ENCODE assay signal across 32 mouse cellular contexts in genomic region chr1:87060913-87061312, GRCm38 (mm10). TPM values are rescaled to one million over a fixed set of nuclear protein-coding genes. Genes with fewer than 3 reads are reported as not detected.
DNase-seq lines count a peak whose midpoint lies in the region; ATAC-seq and TF ChIP-seq lines count a peak whose summit lies in the region.
"Had no signal": no experiment of that assay in that cellular context is flagged by ENCODE, and none has a peak within 500 bp of the region (broad histone marks: within the 10 kb centered on the region; RNA-seq: fewer than 3 reads in every experiment).

No protein-coding gene starts in this region.

- H3K36me3 ChIP-seq in CH12.LX (replicated peaks in 1 of 2; ENCODE audit: control insufficient read depth in 1 of 2, insufficient read depth in 1 of 2, low read length in 1 of 2) = no peaks in the 10 kb centered on the region
- no peaks in the 10 kb centered on the region for H3K36me3 ChIP-seq in midbrain, postnatal 0 days (ENCODE audit: insufficient read depth, low read length)
- H3K36me3 ChIP-seq: embryonic facial prominence, embryonic 10.5 days; kidney, embryonic 15.5 days; liver, embryonic 12.5 days; midbrain, embryonic 13.5 days had no signal

- no peak for DNase-seq in gastrocnemius, adult 2 months
- DNase-seq in gastrocnemius, postnatal 10 days = no peak
- no peak for DNase-seq in layer of hippocampus, adult 2 months (ENCODE audit: low spot score in 2 of 2)
- DNase-seq in layer of hippocampus, adult 11-12 months (ENCODE audit: low spot score) = no peak
- no peak for DNase-seq in CH12.LX (ENCODE audit: extremely low read depth)
- peak; percentile 25 for DNase-seq in R1 (ENCODE audit: low read depth, low spot score)
- DNase-seq in midbrain, postnatal 0 days (ENCODE audit: low spot score) = no peak
- DNase-seq: adrenal gland, adult 8-10 months; cerebellum, adult 11-12 months; cerebellum, postnatal 10 days; gastrocnemius, postnatal 36 days; right cerebral cortex, postnatal 14 days; spleen, adult 18-20 months had no signal

- TF ChIP-seq CTCF in gastrocnemius, adult 2 months (IDR thresholded peaks at IDR 0.05) = peak; percentile 20
- peak; percentile 53 for TF ChIP-seq CTCF in layer of hippocampus, adult 2 months (conservative IDR thresholded peaks at IDR 0.05)
- TF ChIP-seq CTCF in CH12.LX (conservative IDR thresholded peaks at IDR 0.05 in 1 of 2, IDR thresholded peaks at IDR 0.05 in 1 of 2; ENCODE audit: low read depth in 2 of 2, low read length in 2 of 2) = peak in 1 of 2 experiments; percentile 43; a peak in 2 of 4 replicates
- no peak for TF ChIP-seq CTCF in midbrain, postnatal 0 days (IDR thresholded peaks at IDR 0.05)

- H3K27ac ChIP-seq in gastrocnemius, adult 2 months = no peak overlapping the region
- no peak overlapping the region for H3K27ac ChIP-seq in layer of hippocampus, adult 2 months
- H3K27ac ChIP-seq in CH12.LX (ENCODE audit: insufficient read depth, low read depth) = no peak overlapping the region
- no peak overlapping the region for H3K27ac ChIP-seq in midbrain, postnatal 0 days (ENCODE audit: low read depth, low read length)
- H3K27ac ChIP-seq: embryonic facial prominence, embryonic 10.5 days; hindbrain, embryonic 14.5 days; kidney, embryonic 15.5 days; liver, embryonic 12.5 days; midbrain, embryonic 13.5 days had no signal

- no peak for ATAC-seq in midbrain, postnatal 0 days (ENCODE audit: low FRiP score)
- no peak for ATAC-seq in megakaryocyte-erythroid progenitor cell, adult 5-6 weeks (replicated peaks; ENCODE audit: low FRiP score, low TSS enrichment, poor library complexity, severe bottlenecking)
- ATAC-seq: CD4-positive, CD25-positive, alpha-beta regulatory T cell, adult 4 months; forebrain, embryonic 16.5 days; liver, embryonic 12.5 days; midbrain, embryonic 13.5 days had no signal

- H3K9ac ChIP-seq in CH12.LX (ENCODE audit: insufficient read depth, low read depth) = no peak overlapping the region
- H3K9ac ChIP-seq in midbrain, postnatal 0 days (replicated peaks; ENCODE audit: low read length, poor library complexity, severe bottlenecking) = no peak overlapping the region
- H3K9ac ChIP-seq: hindbrain, embryonic 14.5 days; kidney, embryonic 15.5 days; liver, embryonic 12.5 days; midbrain, embryonic 13.5 days had no signal

- no peak for TF ChIP-seq POLR2A in CH12.LX (IDR thresholded peaks at IDR 0.05; ENCODE audit: low read depth, low read length)

- H3K4me1 ChIP-seq in CH12.LX (ENCODE audit: control insufficient read depth in 1 of 2, insufficient read depth in 2 of 2) = peaks cover 0 to 9% of the 10 kb centered on the region in 2 experiments; a peak in 2 of 4 replicates
- no peaks in the 10 kb centered on the region for H3K4me1 ChIP-seq in midbrain, postnatal 0 days (ENCODE audit: insufficient read depth, low read length)
- H3K4me1 ChIP-seq: kidney, embryonic 15.5 days; liver, embryonic 12.5 days; midbrain, embryonic 13.5 days had no signal

- no peaks in the 10 kb centered on the region for H3K27me3 ChIP-seq in CH12.LX (replicated peaks)
- no peaks in the 10 kb centered on the region for H3K27me3 ChIP-seq in midbrain, postnatal 0 days (ENCODE audit: insufficient read depth, low read length)
- H3K27me3 ChIP-seq: kidney, embryonic 15.5 days; liver, embryonic 12.5 days; midbrain, embryonic 13.5 days had no signal

- no peak overlapping the region for H3K4me3 ChIP-seq in gastrocnemius, adult 2 months
- no peak overlapping the region for H3K4me3 ChIP-seq in layer of hippocampus, adult 2 months
- H3K4me3 ChIP-seq in CH12.LX (replicated peaks in 1 of 3; ENCODE audit: low read depth in 2 of 3, low read length in 2 of 3, poor library complexity in 1 of 3) = no peak overlapping the region
- no peak overlapping the region for H3K4me3 ChIP-seq in midbrain, postnatal 0 days (ENCODE audit: low read depth, low read length)
- H3K4me3 ChIP-seq: embryonic facial prominence, embryonic 10.5 days; kidney, embryonic 15.5 days; liver, embryonic 12.5 days; midbrain, embryonic 13.5 days had no signal

- intact Hi-C loops in gastrocnemius, adult 2 months (cut with DNase I) = no loop called here

- no peaks in the 10 kb centered on the region for H3K79me2 ChIP-seq in CH12.LX (replicated peaks; ENCODE audit: control insufficient read depth, extremely low read depth, insufficient read depth, poor library complexity, severe bottlenecking)

- peak; percentile 3 for TF ChIP-seq RAD21 in CH12.LX (IDR thresholded peaks at IDR 0.05; ENCODE audit: low read depth, low read length)

- dilution Hi-C loops in CH12.LX (cut with MboI; ENCODE audit: extremely low pct_ligation_motif_present, extremely low pct_unique_long_range_greater_than_20kb, low sequenced_read_pairs) = no loop called here

- in situ Hi-C loops in CH12.LX (cut with MboI; ENCODE audit: low pct_ligation_motif_present, low pct_unique_long_range_greater_than_20kb, low sequenced_read_pairs) = no loop called here

- TF ChIP-seq EP300 in CH12.LX (IDR thresholded peaks at IDR 0.05; ENCODE audit: low read length) = no peak

- H3K4me2 ChIP-seq in CH12.LX (ENCODE audit: insufficient read depth, low read depth, poor library complexity, severe bottlenecking) = no peak overlapping the region
- H3K4me2 ChIP-seq in midbrain, postnatal 0 days (ENCODE audit: low read depth, low read length, poor library complexity, severe bottlenecking) = no peak overlapping the region
- H3K4me2 ChIP-seq: hindbrain, embryonic 14.5 days; kidney, embryonic 15.5 days; liver, embryonic 12.5 days; midbrain, embryonic 13.5 days had no signal

- H3K9me3 ChIP-seq in CH12.LX (replicated peaks; ENCODE audit: low read length) = peaks cover 8% of the 10 kb centered on the region
- H3K9me3 ChIP-seq in midbrain, postnatal 0 days (ENCODE audit: low read length) = no peaks in the 10 kb centered on the region
- H3K9me3 ChIP-seq: kidney, embryonic 15.5 days; liver, embryonic 12.5 days had no signal

TF ChIP-seq in CH12.LX, 34 proteins besides CTCF, POLR2A, EP300 and RAD21:
- TF ChIP-seq ZKSCAN1 (IDR thresholded peaks at IDR 0.05; ENCODE audit: borderline replicate concordance, low read depth, low read length) (no peak), MEF2A (IDR thresholded peaks at IDR 0.05; ENCODE audit: borderline replicate concordance, low read depth, low read length) (no peak)

RNA-seq across cellular contexts. Expression of gene Alppl2, which starts 28.8 kb away (rescaled TPM):
- total RNA-seq in gastrocnemius, adult 2 months (2021) = not detected
- not detected for total RNA-seq in gastrocnemius, postnatal 10 days (2021)
- total RNA-seq in layer of hippocampus, adult 2 months (2021) = not detected
- not detected in 2 replicates for total RNA-seq in CH12.LX (2012; rRNA removed)
- not detected in 2 replicates for total RNA-seq in CH12.LX (2014; rRNA removed)
- polyA plus RNA-seq in CH12.LX (2012; ENCODE audit: insufficient read length, low read depth) = not detected in 2 replicates
- not detected in 2 replicates for total RNA-seq in midbrain, postnatal 0 days (2014; rRNA removed)
- polyA plus RNA-seq in midbrain, postnatal 0 days (2015; fragmentation: Nextera tagmentation; extraction: Ambion mirVana) = not detected in 2 replicates
- total RNA-seq in megakaryocyte-erythroid progenitor cell, adult 5-6 weeks (2014; fragmentation: Nextera tagmentation) = not detected in 2 replicates
- not detected in 2 replicates for total RNA-seq in megakaryocyte-erythroid progenitor cell, adult 5-6 weeks (2017)
- total RNA-seq: adrenal gland, adult 8-10 months; gastrocnemius, postnatal 36 days; heart, adult 8-10 months; heart, postnatal 25 days; layer of hippocampus, postnatal 25 days; left cerebral cortex, postnatal 10 days had no signal
- polyA plus RNA-seq: CD4-positive, CD25-positive, alpha-beta regulatory T cell, adult 4 months; cortical plate, adult 2 months; embryonic facial prominence, embryonic 10.5 days; forebrain, embryonic 16.5 days; heart, embryonic 14.5 days; hindbrain, embryonic 14.5 days; intestine, embryonic 14.5 days; kidney, embryonic 15.5 days; limb, embryonic 11.5 days; liver, embryonic 12.5 days; lung, embryonic 16.5 days; midbrain, embryonic 13.5 days; neural tube, embryonic 11.5 days; urinary bladder, adult 2 months had no signal

RNA-seq across cellular contexts. Expression of gene Alpi, which starts 40.5 kb away (rescaled TPM):
- total RNA-seq in gastrocnemius, adult 2 months (2021) = not detected
- total RNA-seq in gastrocnemius, postnatal 10 days (2021) = not detected
- total RNA-seq in layer of hippocampus, adult 2 months (2021) = under 1 TPM in 1 of 2 experiments, not detected in 1; 0.15 TPM
- total RNA-seq in CH12.LX (2012; rRNA removed) (not detected in 2 replicates), CH12.LX (2014; rRNA removed) (not detected in 2 replicates)
- not detected in 2 replicates for polyA plus RNA-seq in CH12.LX (2012; ENCODE audit: insufficient read length, low read depth)
- total RNA-seq in midbrain, postnatal 0 days (2014; rRNA removed) = 0.49 TPM in 1 of 2 replicates, not detected in the other
- not detected in 2 replicates for polyA plus RNA-seq in midbrain, postnatal 0 days (2015; fragmentation: Nextera tagmentation; extraction: Ambion mirVana)
- not detected in 2 replicates for total RNA-seq in megakaryocyte-erythroid progenitor cell, adult 5-6 weeks (2014; fragmentation: Nextera tagmentation)
- total RNA-seq in megakaryocyte-erythroid progenitor cell, adult 5-6 weeks (2017) = not detected in 2 replicates
- total RNA-seq: adrenal gland, adult 8-10 months; gastrocnemius, postnatal 36 days; heart, adult 8-10 months; heart, postnatal 25 days; layer of hippocampus, postnatal 25 days; left cerebral cortex, postnatal 10 days had no signal
- polyA plus RNA-seq: CD4-positive, CD25-positive, alpha-beta regulatory T cell, adult 4 months; cortical plate, adult 2 months; embryonic facial prominence, embryonic 10.5 days; forebrain, embryonic 16.5 days; heart, embryonic 14.5 days; hindbrain, embryonic 14.5 days; kidney, embryonic 15.5 days; limb, embryonic 11.5 days; liver, embryonic 12.5 days; lung, embryonic 16.5 days; midbrain, embryonic 13.5 days; neural tube, embryonic 11.5 days had no signal
